Mouse (Mus musculus) ES-E14 (cell line): ENCODE data around the gene Speer2.

ENCODE experiments used
- CHD2 ChIP-seq: IDR thresholded peaks from 2 replicates; pipeline ENCODE4 v1.6.1; 2014; ENCODE audit warnings: mild to moderate bottlenecking, low read depth, low read length, inconsistent platforms
- ZC3H11A ChIP-seq: IDR thresholded peaks from 2 replicates; pipeline ENCODE4 v1.6.1; 2012; ENCODE audit warnings: low read depth, mild to moderate bottlenecking, inconsistent platforms, low read length, borderline replicate concordance

DNA sequence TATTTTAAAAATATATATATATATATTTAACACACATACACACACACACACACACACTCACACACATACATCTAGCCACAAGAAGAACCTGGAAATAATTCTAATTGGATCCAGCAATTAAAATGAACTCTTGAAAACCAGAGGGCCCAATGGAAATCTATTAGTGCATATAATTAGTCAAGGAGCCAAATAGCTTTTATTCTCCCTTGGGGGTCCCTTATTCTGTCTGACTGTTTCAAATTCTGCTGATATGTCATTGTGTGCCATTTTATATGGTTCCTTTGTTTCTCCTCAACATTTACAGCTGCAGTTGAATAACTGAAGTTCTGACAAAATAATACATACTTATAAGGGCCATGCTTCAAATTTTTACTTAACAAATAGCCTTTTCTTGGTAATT lies 17.2 kb upstream of the Speer2 start:
- no peak for TF ChIP-seq ZC3H11A
- no peak for TF ChIP-seq CHD2
